Comparison of ENCODE assay signal across 8 mouse cellular contexts in genomic region chr7:111191674-111192073, GRCm38 (mm10).
DNase-seq lines count a peak whose midpoint lies in the region; ATAC-seq and TF ChIP-seq lines count a peak whose summit lies in the region.

No protein-coding gene starts in this region.

- H3K9ac ChIP-seq in hindbrain, embryonic 13.5 days = no peak overlapping the region
- H3K9ac ChIP-seq in forebrain, embryonic 16.5 days (replicated peaks; ENCODE audit: low read depth, low read length) = no peak overlapping the region
- H3K9ac ChIP-seq in stomach, embryonic 16.5 days (ENCODE audit: low read length) = no peak overlapping the region

- no peaks in the 10 kb centered on the region for H3K27me3 ChIP-seq in hindbrain, embryonic 13.5 days
- H3K27me3 ChIP-seq in hindbrain, embryonic 10.5 days (ENCODE audit: insufficient read depth, poor library complexity, severe bottlenecking) = no peaks in the 10 kb centered on the region
- H3K27me3 ChIP-seq in Patski = no peaks in the 10 kb centered on the region
- H3K27me3 ChIP-seq in forebrain, embryonic 16.5 days (replicated peaks; ENCODE audit: control insufficient read depth, insufficient read depth, low read length) = no peaks in the 10 kb centered on the region
- no peaks in the 10 kb centered on the region for H3K27me3 ChIP-seq in stomach, embryonic 16.5 days (ENCODE audit: control insufficient read depth, insufficient read depth, low read length)

- H3K9me3 ChIP-seq in hindbrain, embryonic 13.5 days = no peaks in the 10 kb centered on the region
- no peaks in the 10 kb centered on the region for H3K9me3 ChIP-seq in hindbrain, embryonic 10.5 days
- no peaks in the 10 kb centered on the region for H3K9me3 ChIP-seq in forebrain, embryonic 16.5 days (ENCODE audit: control insufficient read depth, low read length)
- no peaks in the 10 kb centered on the region for H3K9me3 ChIP-seq in stomach, embryonic 16.5 days (replicated peaks; ENCODE audit: control insufficient read depth, low read length)

- H3K4me1 ChIP-seq in hindbrain, embryonic 13.5 days (replicated peaks) = no peaks in the 10 kb centered on the region
- no peaks in the 10 kb centered on the region for H3K4me1 ChIP-seq in hindbrain, embryonic 10.5 days (replicated peaks)
- H3K4me1 ChIP-seq in forebrain, embryonic 16.5 days (replicated peaks; ENCODE audit: control insufficient read depth, insufficient read depth, low read length) = no peaks in the 10 kb centered on the region
- peaks cover 11% of the 10 kb centered on the region; the same call in 1 of the 2 replicates for H3K4me1 ChIP-seq in stomach, embryonic 16.5 days (ENCODE audit: control insufficient read depth, insufficient read depth, low read length)

- peak overlapping the region; percentile 40; the same call in 1 of the 2 replicates for H3K27ac ChIP-seq in hindbrain, embryonic 13.5 days
- no peak overlapping the region for H3K27ac ChIP-seq in hindbrain, embryonic 10.5 days
- H3K27ac ChIP-seq in forebrain, embryonic 16.5 days (ENCODE audit: low read length) = no peak overlapping the region
- peak overlapping the region; percentile 31; the same call in 1 of the 2 replicates for H3K27ac ChIP-seq in stomach, embryonic 16.5 days (ENCODE audit: low read length)

- H3K4me2 ChIP-seq in hindbrain, embryonic 13.5 days = no peak overlapping the region
- H3K4me2 ChIP-seq in forebrain, embryonic 16.5 days (ENCODE audit: low read length) = no peak overlapping the region
- H3K4me2 ChIP-seq in stomach, embryonic 16.5 days (ENCODE audit: low read depth, low read length) = no peak overlapping the region

- no peak for TF ChIP-seq CTCF in Patski (IDR thresholded peaks at IDR 0.05)

- WGBS in hindbrain, embryonic 13.5 days = 61% methylated on average over 4 of the region's 4 CpGs
- WGBS in hindbrain, embryonic 10.5 days = 74% methylated on average over 4 of the region's 4 CpGs
- WGBS in forebrain, embryonic 16.5 days = 46% methylated on average over 4 of the region's 4 CpGs
- WGBS in stomach, embryonic 16.5 days = 43% methylated on average over 4 of the region's 4 CpGs

- POLR2A ChIA-PET in Patski (lab: Charles Lee) = interaction anchor here (0.6 kb wide), 2 partner anchors 103 to 540 kb away, joined by 3 read pairs; no protein-coding TSS in a partner anchor

- H3K36me3 ChIP-seq in hindbrain, embryonic 13.5 days = no peaks in the 10 kb centered on the region
- H3K36me3 ChIP-seq in hindbrain, embryonic 10.5 days = no peaks in the 10 kb centered on the region
- H3K36me3 ChIP-seq in forebrain, embryonic 16.5 days (ENCODE audit: control insufficient read depth, insufficient read depth) = no peaks in the 10 kb centered on the region
- no peaks in the 10 kb centered on the region for H3K36me3 ChIP-seq in stomach, embryonic 16.5 days (ENCODE audit: control insufficient read depth, insufficient read depth, low read length)

- ATAC-seq in hindbrain, embryonic 13.5 days (ENCODE audit: low FRiP score) = peak; percentile 66; the same call in 1 of the 2 replicates
- peak; percentile 62 for ATAC-seq in Patski
- ATAC-seq in forebrain, embryonic 16.5 days = peak; percentile 90
- ATAC-seq in stomach, embryonic 16.5 days (ENCODE audit: insufficient read depth, low FRiP score) = peak; percentile 91

- CTCF ChIA-PET in Patski (lab: Charles Lee) = interaction anchor here (2.0 kb wide), 1 partner anchor 58 kb away, joined by 4 read pairs; no protein-coding TSS in a partner anchor

- no peak for DNase-seq in hindbrain, embryonic 10.5 days (ENCODE audit: low spot score)
- DNase-seq in Patski (ENCODE audit: low read depth, low spot score) = no peak
- peak; percentile 50 for DNase-seq in kidney, adult 9 months
- no peak for DNase-seq in thymus, postnatal 36 days
- no peak for DNase-seq in urinary bladder, adult 18-20 months (ENCODE audit: low spot score in 2 of 2)

- H3K4me3 ChIP-seq in hindbrain, embryonic 13.5 days = no peak overlapping the region
- no peak overlapping the region for H3K4me3 ChIP-seq in hindbrain, embryonic 10.5 days
- H3K4me3 ChIP-seq in forebrain, embryonic 16.5 days (replicated peaks; ENCODE audit: low read length) = no peak overlapping the region
- no peak overlapping the region for H3K4me3 ChIP-seq in stomach, embryonic 16.5 days (replicated peaks; ENCODE audit: low read length)

- in situ Hi-C loops in Patski (cut with MboI; ENCODE audit: low pct_unique_long_range_greater_than_20kb) = no loop called here

Comparison
In these comparisons a context has a peak if more than half of its experiments do, and no peak if none do; other contexts are left out.
1. H3K27ac ChIP-seq: peak in hindbrain, embryonic 13.5 days (single experiment) and stomach, embryonic 16.5 days (single experiment); none in hindbrain, embryonic 10.5 days (single experiment) and forebrain, embryonic 16.5 days (single experiment).
2. Peak in every context shown above with its lines, with median percentiles within 50 percentile points of each other: ATAC-seq.